Mouse (Mus musculus) liver, adult 2 months (tissue): ENCODE measurements around the gene Map3k12. TPM values are rescaled to one million over a fixed set of nuclear protein-coding genes. Genes with fewer than 3 reads are reported as not detected.

Source experiments
- DNase-seq: peaks from one replicate; pipeline ENCODE4 v3.0.0-alpha.2; 2011; ENCODE audit warnings: low read depth, low spot score; ENCODE audit errors: extremely low read depth
- H3K27ac ChIP-seq: fragments of 200-500 bp; replicated peaks from 2 replicates; pipeline ENCODE4 v1.5.1; 2012; ENCODE audit warnings: low read depth, mild to moderate bottlenecking, control low read depth, inconsistent platforms, low read length; ENCODE audit not compliant: insufficient read depth
- H3K27me3 ChIP-seq: fragments of 200-500 bp; 2 replicates; pipeline ENCODE4 v1.6.1; 2012; ENCODE audit warnings: mild to moderate bottlenecking, moderate library complexity, low read length, inconsistent platforms; ENCODE audit not compliant: control insufficient read depth, insufficient read depth
- H3K36me3 ChIP-seq: fragments of 200-500 bp; 2 replicates; pipeline ENCODE4 v1.6.1; 2012; ENCODE audit warnings: low read length, inconsistent platforms; ENCODE audit not compliant: control insufficient read depth, insufficient read depth
- H3K4me1 ChIP-seq: fragments of 200-500 bp; 2 replicates; pipeline ENCODE4 v1.6.1; 2011; ENCODE audit warnings: low read length; ENCODE audit not compliant: control insufficient read depth, insufficient read depth
- H3K4me3 ChIP-seq: fragments of 200-500 bp; 2 replicates; pipeline ENCODE4 v1.5.1; 2011; ENCODE audit warnings: low read depth, mild to moderate bottlenecking, control low read depth, low read length, moderate library complexity; ENCODE audit not compliant: insufficient read depth
- H3K79me2 ChIP-seq: fragments of 200-500 bp; 2 replicates; pipeline ENCODE4 v1.6.1; 2012; ENCODE audit warnings: inconsistent platforms, mild to moderate bottlenecking, low read length, moderate library complexity; ENCODE audit not compliant: control insufficient read depth, insufficient read depth
- H3K9ac ChIP-seq: fragments of 200-500 bp; 2 replicates; pipeline ENCODE4 v1.6.1; 2012; ENCODE audit warnings: low read depth, mild to moderate bottlenecking, control low read depth, inconsistent platforms, low read length
- CTCF ChIP-seq: fragments of 200-500 bp; IDR thresholded peaks from 2 replicates; pipeline ENCODE4 v1.5.1; 2011; ENCODE audit warnings: low read depth, low read length, control low read depth
- POLR2A ChIP-seq: fragments of 200-500 bp; IDR thresholded peaks from 2 replicates; pipeline ENCODE4 v1.6.1; 2011; ENCODE audit warnings: low read length, control low read depth; ENCODE audit not compliant: insufficient read depth; ENCODE audit errors: extremely low read depth
- WGBS: fragments of 180-500 bp; shearing (Covaris S2); methylation state at CpG from one replicate; pipeline ENCODE4 v1.1.7; 2018; 5-methylcytosine and 5-hydroxymethylcytosine counted together
- polyA plus RNA-seq: library from polyadenylated mRNA; depleted of rRNA; stranded (reverse); fragments of >200 nt; gene quantifications from 2 replicates; pipeline ENCODE4 v1.2.3, GENCODE M21; 2012
- total RNA-seq: library from RNA; depleted of rRNA; stranded (reverse); fragments of >200 nt; gene quantifications from 2 replicates; pipeline ENCODE4 v1.2.3, GENCODE M21; 2014

Map3k12 gene
- total and polyA plus RNA-seq, 2 experiments: 0.43 to 0.46 TPM

- Histone ChIP-seq H3K79me2 (no peaks in the 10 kb centered on the region; the same call in 1 of the 2 replicates), H3K4me3 (no peak overlapping the region), H3K4me1 (no peaks in the 10 kb centered on the region), H3K27me3 (no peaks in the 10 kb centered on the region), H3K36me3 (peaks cover 53% of the 10 kb centered on the region), H3K9ac (no peak overlapping the region), H3K27ac (no peak overlapping the region)
- 93% methylated on average over 6 of the region's 6 CpGs for whole genome bisulfite sequencing
- DNase-seq: no peak
- no peak for TF ChIP-seq CTCF
- no peak for TF ChIP-seq POLR2A
Measured at GRCm38 (mm10) chr15:102499851-102500250, 17.0 kb downstream of the Map3k12 start.

- no peaks in the 10 kb centered on the region; the same call in 1 of the 2 replicates for H3K79me2 ChIP-seq
- H3K36me3 ChIP-seq: peaks cover 56% of the 10 kb centered on the region
- H3K4me3 ChIP-seq: no peak overlapping the region
- H3K9ac ChIP-seq: no peak overlapping the region
- 80% methylated on average over 3 of the region's 3 CpGs for WGBS
- no peaks in the 10 kb centered on the region for H3K27me3 ChIP-seq
- H3K27ac ChIP-seq: no peak overlapping the region
- TF ChIP-seq CTCF (no peak), POLR2A (no peak)
- no peaks in the 10 kb centered on the region for H3K4me1 ChIP-seq
- no peak for DNase-seq
Measured at GRCm38 (mm10) chr15:102499370-102499769, 17.5 kb downstream of the Map3k12 start.

- H3K4me3 ChIP-seq: no peak overlapping the region
- H3K36me3 ChIP-seq: peaks cover 65% of the 10 kb centered on the region
- H3K27me3 ChIP-seq: no peaks in the 10 kb centered on the region
- DNase-seq: no peak
- WGBS: 92% methylated on average over 3 of the region's 3 CpGs
- H3K4me1 ChIP-seq: no peaks in the 10 kb centered on the region
- TF ChIP-seq CTCF (no peak), POLR2A (no peak)
- H3K9ac ChIP-seq: no peak overlapping the region
- H3K79me2 ChIP-seq: peaks cover 4% of the 10 kb centered on the region; the same call in 1 of the 2 replicates
- H3K27ac ChIP-seq: no peak overlapping the region
Measured at GRCm38 (mm10) chr15:102498322-102498721, 18.5 kb downstream of the Map3k12 start.

- H3K27ac ChIP-seq: no peak overlapping the region
- no peaks in the 10 kb centered on the region; the same call in 1 of the 2 replicates for H3K79me2 ChIP-seq
- H3K4me1 ChIP-seq: no peaks in the 10 kb centered on the region
- H3K36me3 ChIP-seq: peaks cover 71% of the 10 kb centered on the region
- WGBS: 59% methylated on average over 1 of the region's 1 CpGs
- H3K4me3 ChIP-seq: no peak overlapping the region
- no peaks in the 10 kb centered on the region for H3K27me3 ChIP-seq
- TF ChIP-seq CTCF (no peak), POLR2A (no peak)
- DNase-seq: no peak
- H3K9ac ChIP-seq: no peak overlapping the region
Measured at GRCm38 (mm10) chr15:102487664-102488063, 29.2 kb downstream of the Map3k12 start.

- no peak for TF ChIP-seq CTCF
- TF ChIP-seq POLR2A: no peak
- WGBS: 94% methylated on average over 12 of the region's 12 CpGs
- Histone ChIP-seq H3K4me1 (no peaks in the 10 kb centered on the region), H3K27ac (no peak overlapping the region), H3K9ac (no peak overlapping the region), H3K79me2 (no peaks in the 10 kb centered on the region; the same call in 1 of the 2 replicates), H3K36me3 (peaks cover 74% of the 10 kb centered on the region), H3K4me3 (no peak overlapping the region), H3K27me3 (no peaks in the 10 kb centered on the region)
- no peak for DNase-seq
Measured at GRCm38 (mm10) chr15:102485853-102486252, 31.0 kb downstream of the Map3k12 start.

GRCm38 (mm10) chr15:102483136-102483535 is 33.7 kb downstream of the Map3k12 start:
- WGBS: 92% methylated on average over 3 of the region's 3 CpGs
- H3K4me1 ChIP-seq: no peaks in the 10 kb centered on the region
- no peak overlapping the region for H3K27ac ChIP-seq
- DNase-seq: no peak
- H3K27me3 ChIP-seq: no peaks in the 10 kb centered on the region
- H3K36me3 ChIP-seq: peaks cover 72% of the 10 kb centered on the region
- H3K9ac ChIP-seq: no peak overlapping the region
- TF ChIP-seq CTCF: no peak
- no peak for TF ChIP-seq POLR2A
- H3K79me2 ChIP-seq: no peaks in the 10 kb centered on the region; the same call in 1 of the 2 replicates
- H3K4me3 ChIP-seq: no peak overlapping the region
